Mouse (Mus musculus) layer of hippocampus, postnatal 25 days (tissue): Measurements from ENCODE around the gene Qprt. TPM values are rescaled to one million over a fixed set of nuclear protein-coding genes. Genes with fewer than 3 reads are reported as not detected.

Source experiments
- DNase-seq, 2 experiments: peaks; one replicate each; pipeline ENCODE4 v3.0.0; 2022; ENCODE audit warnings: mixed read lengths in 2 of 2, low spot score in 1 of 2; ENCODE audit errors: extremely low spot score in 1 of 2
- total RNA-seq, 2 experiments: library from RNA; stranded (reverse); gene quantifications; 2 replicates each; pipeline ENCODE4 v1.2.3; 2021

The Qprt gene
- total RNA-seq, 2 experiments from 2014 or later: 0.30 to 0.35 TPM

GRCm38 (mm10) chr7:127134821-127135447, 12.9 kb upstream of the Qprt start:
- DNase-seq: no peak

- no peak for DNase-seq
Observed at GRCm38 (mm10) chr7:127133125-127133524, 11.1 kb upstream of the Qprt start.

- DNase-seq: no peak
Observed at GRCm38 (mm10) chr7:127129638-127130037, 7.6 kb upstream of the Qprt start.

GRCm38 (mm10) chr7:127121061-127121910, 740 bp downstream of the Qprt start:
- DNase-seq: no peak

GRCm38 (mm10) chr7:127118671-127119445, 3.2 kb downstream of the Qprt start:
- DNase-seq: no peak

- DNase-seq: no peak
Observed at GRCm38 (mm10) chr7:127117948-127118347, 4.1 kb downstream of the Qprt start.

- no peak for DNase-seq
Observed at GRCm38 (mm10) chr7:127116331-127116935, 5.6 kb downstream of the Qprt start.

- DNase-seq: no peak
Observed at GRCm38 (mm10) chr7:127114920-127115319, 7.1 kb downstream of the Qprt start.

GRCm38 (mm10) chr7:127113614-127114259, 8.3 kb downstream of the Qprt start:
- no peak for DNase-seq

GRCm38 (mm10) chr7:127112921-127113597, 9.0 kb downstream of the Qprt start:
- no peak for DNase-seq

GRCm38 (mm10) chr7:127112251-127112841, 9.7 kb downstream of the Qprt start:
- DNase-seq: no peak

- DNase-seq: peak in 1 of 2 experiments; percentile 57
Observed at GRCm38 (mm10) chr7:127111461-127111860, 10.6 kb downstream of the Qprt start.

GRCm38 (mm10) chr7:127110239-127111007, 11.6 kb downstream of the Qprt start:
- DNase-seq: peak; percentile 62 to 82

GRCm38 (mm10) chr7:127105551-127105950, 16.5 kb downstream of the Qprt start:
- no peak for DNase-seq

- DNase-seq: peak; percentile 57 to 71
Observed at GRCm38 (mm10) chr7:127104560-127105332, 17.3 kb downstream of the Qprt start.

- no peak for DNase-seq
Observed at GRCm38 (mm10) chr7:127103960-127104359, 18.1 kb downstream of the Qprt start.

- DNase-seq: no peak
Observed at GRCm38 (mm10) chr7:127102148-127102547, 19.9 kb downstream of the Qprt start.
